Mouse (Mus musculus): ENCODE results near the gene Ccnd2.

The Ccnd2 gene

DNA sequence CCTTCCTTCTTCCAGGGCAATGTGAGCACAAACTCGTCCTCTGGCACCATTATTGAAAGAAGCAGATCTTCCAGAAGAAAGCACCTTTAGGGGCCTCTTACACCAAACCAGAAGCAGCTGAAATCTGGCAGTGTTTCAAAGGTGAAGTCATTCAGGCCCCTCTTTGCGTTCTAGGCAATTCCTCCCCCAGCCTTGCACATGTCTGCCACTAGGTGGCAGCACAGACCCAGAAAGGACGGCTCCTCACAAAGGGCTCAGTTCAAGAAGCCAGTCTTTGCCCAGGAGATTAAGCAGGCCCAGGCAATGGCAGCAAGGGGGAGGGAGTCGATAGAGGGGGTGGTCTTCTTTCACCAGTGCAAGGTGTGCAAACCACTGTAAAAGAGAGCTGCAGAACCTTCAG, 4.3 kb downstream of the Ccnd2 start:
- DNase-seq: peak; percentile 92

DNA sequence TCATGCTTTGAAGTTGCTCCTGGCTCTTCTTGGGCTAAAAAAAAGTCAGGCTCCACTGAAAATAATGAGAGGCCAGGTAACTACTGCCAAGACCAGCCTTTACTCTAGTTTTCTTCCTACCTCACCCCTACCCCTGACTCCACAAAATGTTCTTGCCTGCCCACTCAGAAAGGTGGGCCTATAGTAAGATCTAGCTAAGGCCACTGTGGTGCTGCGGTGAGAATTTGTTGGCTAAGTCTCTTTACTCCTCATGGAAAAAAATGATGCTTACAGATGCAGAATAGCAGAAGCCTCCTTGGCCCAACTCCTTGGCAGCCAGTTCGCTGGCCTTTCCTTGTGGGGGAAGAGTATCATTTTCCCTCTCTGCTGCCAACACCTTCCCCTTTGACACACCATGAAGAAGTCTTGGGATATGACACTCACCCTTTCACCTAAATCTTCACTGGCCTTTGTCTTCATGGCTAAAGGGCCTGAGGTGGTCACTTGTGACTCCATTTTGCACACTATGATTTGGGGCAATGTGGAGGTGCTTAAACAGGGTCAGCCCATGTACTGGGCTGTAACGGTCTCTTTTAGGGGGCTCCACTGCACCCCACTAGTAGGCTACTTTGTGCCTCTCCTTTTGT, 5.6 kb downstream of the Ccnd2 start:
- DNase-seq: no peak

DNA sequence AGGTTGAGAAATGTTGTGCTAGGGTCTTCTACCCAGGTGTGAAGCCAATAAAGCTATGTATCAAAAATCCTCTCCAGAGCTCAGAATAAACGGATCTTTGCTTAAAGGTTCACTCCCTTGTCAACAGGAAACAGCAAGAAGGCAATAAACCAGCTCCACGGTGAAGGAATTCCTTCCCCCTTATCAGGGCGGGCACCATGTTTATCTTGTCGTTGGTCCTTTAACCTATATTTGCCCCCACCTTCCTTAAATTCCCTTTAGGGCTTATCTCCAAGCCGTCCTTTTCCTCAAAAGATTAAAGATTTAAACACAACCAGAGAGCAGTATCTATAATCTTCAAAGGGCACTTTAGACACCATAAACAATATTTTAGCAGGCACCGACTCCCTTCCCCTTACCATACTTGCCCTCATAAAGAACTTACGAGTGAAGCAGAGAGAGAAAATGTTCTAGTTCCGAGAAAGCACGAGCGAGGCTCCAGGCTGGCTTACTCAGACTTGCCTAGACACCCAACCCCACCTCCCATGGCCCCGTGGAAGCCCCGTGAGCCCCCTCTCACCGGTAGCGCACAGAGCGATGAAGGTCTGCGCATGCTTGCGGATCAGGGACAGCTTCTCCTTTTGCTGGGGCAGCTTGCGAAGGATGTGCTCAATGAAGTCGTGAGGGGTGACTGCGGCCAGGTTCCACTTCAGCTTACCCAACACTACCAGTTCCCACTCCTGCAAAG, 6.4 kb downstream of the Ccnd2 start:
- no peak for DNase-seq

DNA sequence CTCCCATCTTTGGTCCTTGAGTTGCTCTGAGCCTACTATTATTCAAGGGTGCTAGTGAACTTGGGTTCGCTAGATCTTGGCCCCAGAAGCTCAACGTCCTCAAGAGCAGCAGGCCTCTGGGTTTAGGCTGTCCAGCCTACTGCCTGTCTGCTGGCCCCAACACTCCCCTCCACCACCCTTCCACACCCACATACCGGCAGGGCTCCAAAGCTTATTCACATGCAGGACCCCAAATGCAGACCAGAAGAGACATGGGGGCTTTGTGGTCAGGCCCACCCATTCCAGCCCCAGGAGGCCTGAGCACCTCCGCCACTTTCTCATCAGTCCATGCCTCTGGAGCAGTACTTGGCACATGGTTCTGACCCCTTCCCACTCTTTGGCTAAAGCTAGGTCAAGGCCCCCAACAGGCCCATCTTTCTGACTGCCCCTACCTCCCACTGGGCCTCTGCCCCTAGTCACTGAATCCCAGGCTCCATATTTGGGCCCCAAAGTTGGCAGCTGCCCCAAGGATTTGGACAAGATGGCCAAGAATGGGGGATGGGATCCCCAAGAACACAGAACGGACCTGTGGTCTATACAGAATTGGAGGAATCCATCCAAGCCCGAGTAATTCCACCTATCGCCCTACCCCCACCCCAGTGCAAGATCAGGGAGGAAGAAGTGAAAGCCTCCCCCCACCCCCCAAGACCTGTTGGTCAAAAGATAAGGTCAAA, 8.3 kb downstream of the Ccnd2 start:
- no peak for DNase-seq

DNA sequence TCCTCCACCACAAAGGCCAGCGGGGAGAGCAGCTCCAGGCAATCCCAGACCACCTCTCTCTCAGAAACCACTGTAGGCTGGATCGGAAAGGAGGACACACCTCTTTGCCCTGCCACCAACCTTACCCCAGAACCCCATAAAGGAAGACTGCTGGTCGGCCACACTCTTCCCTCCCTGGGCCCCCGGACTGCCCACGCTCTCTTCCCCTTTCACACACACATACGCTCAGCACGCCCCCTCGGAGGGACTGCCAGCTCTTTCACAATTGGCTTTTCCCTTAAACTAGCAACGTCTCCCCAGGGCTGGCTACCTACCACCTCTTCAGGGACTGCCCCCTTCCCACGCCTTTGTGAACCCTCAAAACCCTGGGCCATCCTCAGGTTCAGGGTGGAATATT, 8.9 kb downstream of the Ccnd2 start:
- no peak for DNase-seq

DNA sequence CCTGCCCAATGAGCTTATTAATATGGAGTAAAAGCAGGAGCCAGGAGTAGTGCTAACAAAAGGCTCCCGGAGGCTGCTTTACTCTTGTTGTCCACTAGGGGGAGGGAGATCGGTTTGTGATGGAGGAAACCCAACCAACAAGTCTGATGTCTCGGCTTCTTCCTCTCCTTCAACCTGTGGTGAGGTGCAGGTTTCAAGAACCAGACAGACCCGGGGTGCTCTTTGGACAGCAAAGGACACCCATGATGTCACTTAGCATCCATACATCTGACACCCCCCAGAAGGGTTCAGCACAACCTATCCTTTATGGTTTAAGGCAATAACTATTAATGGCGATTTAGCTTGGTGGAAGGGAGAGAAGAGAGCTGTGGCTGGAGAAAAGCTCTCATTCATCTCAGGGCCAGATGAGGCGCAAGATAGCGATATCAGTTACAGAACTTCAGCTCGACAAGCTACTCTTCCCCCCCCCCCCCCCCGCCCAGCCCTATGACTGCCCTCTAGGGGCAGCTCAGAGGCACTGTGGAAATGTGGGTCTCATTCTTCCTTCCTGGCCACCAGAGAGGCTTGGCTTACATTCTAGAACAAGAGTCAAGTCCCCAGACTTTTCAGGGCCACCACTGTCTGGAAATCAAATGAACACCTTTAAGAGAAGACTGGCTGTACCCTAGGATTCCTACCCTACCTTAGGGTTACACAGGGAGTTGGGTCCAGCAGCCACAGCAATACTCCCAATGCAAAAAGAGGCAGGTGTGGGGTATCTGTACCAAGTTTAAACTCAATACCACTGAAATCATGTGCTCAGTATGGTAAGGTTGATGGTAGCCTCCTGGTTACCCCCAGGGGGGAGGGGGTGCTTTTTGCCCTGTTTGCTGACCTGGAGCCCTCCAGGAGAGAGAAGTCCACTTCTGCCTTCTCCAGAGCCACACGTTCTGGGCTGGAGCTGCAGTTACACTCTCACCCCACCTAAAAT, 9.6 kb downstream of the Ccnd2 start:
- peak; percentile 81 for DNase-seq

DNA sequence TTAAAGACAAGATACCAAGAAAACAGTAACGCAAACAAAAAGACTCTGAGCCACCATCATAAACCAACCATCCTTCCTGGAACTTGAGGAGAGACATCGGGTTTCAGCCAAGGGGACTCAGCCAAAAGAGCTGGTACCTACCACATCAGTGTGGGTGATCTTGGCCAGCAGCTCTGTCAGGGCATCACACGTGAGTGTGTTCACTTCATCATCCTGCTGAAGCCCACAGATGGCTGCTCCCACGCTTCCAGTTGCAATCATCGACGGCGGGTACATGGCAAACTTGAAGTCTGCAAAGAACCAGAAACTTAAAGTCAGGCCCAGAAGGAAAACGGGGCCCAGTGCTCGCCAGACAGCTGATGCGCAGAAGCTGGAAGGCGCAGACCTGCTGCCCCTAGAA, 13.0 kb downstream of the Ccnd2 start:
- no peak for DNase-seq

DNA sequence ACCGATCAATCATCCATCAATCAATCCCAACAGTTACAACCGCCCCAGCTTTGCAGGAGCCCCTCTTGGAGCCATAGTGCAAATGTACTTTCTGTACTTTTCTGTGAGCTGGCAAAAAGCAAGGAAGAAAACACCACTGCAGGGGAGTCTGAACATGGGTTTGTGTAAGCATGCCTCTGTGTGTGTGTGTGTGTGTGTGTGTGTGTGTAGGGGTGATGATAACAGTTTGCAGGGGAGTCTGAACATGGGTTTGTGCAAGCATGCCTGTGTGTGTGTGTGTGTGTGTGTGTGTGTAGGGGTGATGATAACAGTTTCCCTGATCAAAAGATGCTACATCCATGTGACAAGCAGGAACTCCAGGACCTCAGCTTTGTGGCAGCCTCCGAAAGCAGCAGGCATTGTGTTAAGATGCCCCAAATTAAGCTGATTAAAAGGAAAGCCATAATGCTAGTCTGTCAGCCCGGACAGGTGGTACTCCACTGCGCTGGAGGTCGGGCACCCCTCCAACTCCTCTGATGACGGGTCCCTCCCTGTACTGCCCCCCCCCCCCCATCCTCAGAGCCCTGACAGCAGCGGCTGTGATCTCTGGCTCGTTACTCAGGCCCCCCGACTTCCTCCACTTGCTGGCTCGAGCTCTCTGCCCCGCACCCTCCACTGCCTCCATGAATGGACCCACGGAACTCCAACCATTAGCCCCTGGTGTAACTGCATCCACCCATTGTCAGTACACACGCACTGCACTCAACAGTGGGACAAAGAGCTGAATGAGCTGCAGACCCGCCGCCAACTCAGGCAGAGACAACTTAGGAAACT, 18.4 kb downstream of the Ccnd2 start:
- DNase-seq: no peak

DNA sequence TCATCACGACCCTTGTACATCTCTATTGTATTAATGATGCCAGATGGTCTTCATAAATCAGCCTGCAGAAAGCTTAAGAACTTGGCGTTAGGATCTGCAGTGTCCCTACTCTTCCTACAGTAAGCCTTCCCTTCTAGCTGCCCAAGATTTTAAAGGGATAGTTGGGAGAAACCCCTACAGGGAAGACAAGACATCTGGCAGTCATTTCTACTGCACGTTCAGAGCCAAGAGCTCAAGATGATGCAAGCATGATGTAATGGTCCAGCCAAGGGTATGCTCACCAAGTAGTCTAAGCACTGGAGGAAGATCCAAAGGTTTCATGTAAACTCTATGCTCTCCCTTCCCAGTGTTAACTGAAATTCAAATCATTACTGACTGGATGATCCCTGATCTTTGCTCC, 19.3 kb downstream of the Ccnd2 start:
- DNase-seq: no peak

DNA sequence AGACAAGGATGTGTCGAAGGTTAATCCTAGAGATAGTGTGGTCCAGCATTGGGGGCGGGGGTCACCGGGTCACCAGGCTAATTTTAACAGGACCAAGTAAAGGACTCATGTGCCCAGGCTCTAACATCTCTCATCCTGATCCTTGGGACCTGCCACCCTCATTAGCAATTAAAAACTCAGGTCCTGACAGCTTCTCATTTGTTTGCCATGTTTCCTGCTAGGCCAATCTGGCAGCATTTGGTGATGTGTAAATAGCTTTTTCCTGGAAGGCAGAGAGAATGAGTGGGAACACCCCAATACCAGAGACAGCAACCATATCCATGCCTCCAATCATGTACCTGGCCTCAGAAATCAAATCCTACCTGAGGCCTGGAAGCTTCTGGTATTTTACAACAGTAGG, 20.0 kb downstream of the Ccnd2 start:
- no peak for DNase-seq

DNA sequence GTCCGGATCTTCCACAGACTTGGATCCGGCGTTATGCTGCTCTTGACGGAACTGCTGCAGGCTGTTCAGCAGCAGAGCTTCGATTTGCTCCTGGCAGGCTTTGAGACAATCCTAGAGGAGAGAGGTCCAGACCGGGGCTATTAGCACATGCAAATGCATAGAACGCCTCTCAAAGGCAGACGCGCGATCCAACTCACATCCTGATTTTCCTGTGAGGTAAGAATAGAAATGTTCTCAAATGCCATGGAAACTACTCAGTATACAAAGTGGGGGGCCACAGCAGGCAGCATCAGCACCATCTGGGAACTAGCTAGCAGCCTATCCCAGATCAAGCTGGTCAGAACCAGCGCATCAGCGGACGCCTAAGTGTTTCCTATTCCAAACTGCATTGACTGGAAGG, 21.6 kb downstream of the Ccnd2 start:
- DNase-seq: no peak

DNA sequence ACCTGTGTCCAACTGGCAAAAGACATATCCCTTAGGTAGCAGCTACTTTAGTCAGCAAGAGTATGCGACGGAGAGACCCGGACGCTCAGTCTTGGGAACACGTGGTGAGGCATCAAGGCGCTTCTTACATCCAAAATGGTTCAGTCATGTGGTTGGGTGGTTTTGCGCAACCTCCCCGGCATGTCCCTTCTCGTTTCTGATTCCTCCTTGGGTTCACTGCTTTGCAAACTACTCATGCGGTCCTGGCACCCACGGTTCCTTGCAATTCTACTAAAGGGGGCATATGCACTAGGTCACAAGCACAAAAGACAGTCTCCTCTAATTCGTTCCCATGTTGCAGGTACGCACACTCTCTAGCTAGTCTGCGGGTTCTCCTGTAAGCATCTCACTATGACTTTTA, 22.3 kb downstream of the Ccnd2 start:
- DNase-seq: no peak

DNA sequence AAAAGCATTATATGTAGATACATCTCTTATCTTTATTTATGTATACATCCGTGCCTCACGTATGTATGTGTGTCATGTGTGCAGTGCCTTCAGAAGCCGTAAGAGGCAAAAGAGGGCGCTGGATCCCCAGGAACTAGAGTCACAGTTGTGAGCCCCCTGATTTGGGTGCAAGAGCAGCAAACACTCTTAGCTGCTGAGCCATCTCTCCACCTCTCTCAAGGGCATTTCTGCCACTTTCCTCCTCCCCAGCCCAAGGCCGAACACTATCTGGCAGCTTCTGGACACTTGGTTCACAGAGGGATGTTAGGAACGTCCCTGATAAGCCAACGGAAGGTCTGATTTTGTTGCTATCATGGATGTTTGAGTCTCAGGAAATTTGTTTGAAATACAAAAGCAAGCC, 28.5 kb downstream of the Ccnd2 start:
- no peak for DNase-seq

DNA sequence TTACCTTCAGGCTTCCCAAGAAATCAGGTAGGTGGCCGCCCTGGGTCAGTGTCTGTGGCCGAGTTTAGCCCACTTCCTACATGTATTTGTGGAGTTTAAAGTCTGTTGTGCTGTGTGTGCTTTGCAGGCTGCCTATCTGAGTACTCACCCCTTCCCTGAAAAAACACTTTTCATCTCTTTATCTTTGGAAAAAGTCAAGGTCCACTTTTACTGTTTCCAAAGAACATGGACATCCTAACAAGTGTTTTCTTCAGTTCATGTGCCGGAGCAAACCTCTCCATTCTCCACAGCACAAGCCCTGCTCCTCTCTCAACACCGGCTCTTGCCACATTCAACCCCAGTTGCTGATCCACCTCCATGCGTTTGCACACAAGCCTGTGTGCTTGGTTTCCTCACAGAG, 29.0 kb downstream of the Ccnd2 start:
- DNase-seq: no peak

DNA sequence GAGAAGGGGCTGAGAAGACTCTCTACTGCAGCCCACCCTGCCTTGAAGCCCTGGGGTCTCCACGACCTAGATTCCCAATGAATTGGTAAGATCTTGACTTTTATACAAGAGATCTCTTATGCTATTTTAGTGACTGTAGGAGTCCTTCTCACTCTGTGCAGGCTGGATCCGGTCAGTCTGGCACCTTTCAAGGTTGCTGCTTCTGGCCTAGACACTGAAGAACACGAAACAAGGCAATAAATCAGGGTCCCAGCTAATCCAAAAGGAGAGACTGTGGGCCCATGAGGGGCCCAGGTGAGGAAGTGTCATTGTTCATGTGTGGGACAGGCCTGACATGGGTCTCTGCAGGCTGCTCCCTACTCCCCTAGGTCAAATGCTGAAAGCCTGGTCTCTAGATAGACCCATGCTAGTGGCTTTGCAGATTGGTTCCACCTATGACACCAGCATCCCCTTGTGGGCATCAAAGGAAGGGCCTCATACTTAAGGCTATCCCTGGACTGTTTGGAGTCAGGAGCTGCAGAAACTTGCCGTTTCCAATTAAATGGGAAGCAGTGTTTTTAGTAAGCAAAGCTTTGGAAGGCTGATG, 29.7 kb downstream of the Ccnd2 start:
- peak; percentile 35 for DNase-seq

DNA sequence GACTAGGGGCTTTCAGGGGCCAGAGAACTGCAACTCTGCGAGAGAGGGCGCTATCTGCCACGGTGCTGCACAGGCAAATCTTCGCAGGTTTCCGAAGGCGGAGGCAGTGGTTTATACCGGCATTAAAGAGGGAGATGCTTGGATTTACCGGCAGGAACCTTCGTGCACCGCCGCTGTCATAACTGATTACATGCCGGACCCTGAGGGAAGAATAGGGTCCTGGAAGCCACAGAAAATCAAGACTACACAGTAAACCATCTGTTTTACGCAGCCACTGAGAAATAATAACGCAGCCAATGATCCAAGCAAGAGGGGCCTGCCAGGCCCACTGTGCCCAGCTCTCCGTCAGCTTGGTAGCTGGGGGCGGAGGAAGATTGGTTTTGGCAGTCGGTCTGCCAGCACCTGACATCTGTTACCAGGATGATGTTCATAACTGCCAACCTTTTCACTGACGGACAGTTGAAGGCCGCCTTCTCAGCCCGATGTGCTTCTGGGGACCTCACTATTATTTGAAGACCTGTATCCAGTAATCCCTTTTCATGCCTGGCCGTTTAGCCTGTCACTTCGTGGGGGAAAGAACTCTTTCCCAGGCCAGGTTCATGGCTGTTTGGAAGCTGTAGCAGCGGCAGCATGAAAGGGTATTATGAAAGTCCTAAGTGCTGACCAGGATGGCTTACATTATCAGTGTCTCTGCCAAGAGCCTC, 37.1 kb downstream of the Ccnd2 start:
- no peak for DNase-seq

DNA sequence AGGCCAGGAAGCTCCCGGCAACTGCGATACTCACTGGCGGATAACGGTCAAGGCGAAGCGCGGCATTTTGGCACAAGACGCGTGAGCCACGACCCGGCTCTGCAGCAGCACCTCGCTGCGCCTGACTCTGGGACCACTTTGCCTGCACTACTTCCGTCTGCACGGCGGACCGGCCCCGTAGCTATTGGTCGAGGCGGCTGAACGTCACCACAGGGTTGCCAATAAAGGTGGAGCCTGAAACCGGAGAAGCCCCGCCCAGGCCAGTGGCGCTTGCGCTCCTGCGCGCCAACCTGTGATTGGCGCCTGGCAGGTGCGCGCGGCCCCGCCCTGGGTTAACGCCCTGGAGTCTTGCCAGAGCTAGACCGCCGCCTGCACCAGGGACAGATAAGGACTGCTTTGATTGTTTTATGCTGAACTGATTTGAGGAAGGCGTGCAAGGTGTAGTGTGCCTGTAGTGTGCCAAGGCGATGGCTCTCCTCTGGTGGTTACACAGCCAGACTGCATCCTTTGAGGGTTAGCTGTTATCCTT, 42.5 kb downstream of the Ccnd2 start, which contains the start of gene Tigar:
Gene Tigar, minus strand, starts transcription at position 156 of the 529 bp plus-strand sequence.
- DNase-seq: peak; percentile 96

DNA sequence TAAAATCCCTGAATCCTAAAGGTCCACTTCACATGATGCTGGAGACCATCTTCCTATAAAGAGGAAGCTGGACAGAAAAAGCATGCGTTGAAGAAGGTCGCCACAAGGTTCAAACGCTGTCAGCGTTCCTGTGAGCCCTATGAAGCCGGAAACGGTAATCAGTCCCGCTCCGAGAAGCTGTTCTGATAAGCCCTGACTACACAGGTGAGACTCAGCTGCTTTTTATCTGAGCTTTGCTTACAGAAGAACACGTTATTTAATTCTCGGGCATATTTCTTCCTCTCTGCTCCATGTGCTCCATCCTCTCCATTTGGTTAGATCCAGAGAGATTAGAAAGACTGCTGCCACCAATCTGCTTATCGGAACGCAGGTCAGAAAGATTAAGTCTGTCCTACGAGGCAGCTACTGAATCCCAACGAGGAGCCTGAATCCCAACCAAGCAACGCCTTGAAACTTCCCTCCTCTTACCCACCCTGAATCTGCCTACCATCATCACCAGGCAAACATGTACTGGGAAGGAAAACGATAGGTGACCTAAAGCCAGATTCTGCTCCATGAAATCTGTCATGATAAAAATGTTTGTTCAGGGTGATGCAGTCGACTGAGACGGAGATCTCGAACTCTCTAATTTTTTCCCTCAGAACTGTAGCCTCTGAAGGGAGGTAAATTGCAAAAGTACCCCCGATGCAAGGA, 43.5 kb downstream of the Ccnd2 start:
- DNase-seq: no peak

DNA sequence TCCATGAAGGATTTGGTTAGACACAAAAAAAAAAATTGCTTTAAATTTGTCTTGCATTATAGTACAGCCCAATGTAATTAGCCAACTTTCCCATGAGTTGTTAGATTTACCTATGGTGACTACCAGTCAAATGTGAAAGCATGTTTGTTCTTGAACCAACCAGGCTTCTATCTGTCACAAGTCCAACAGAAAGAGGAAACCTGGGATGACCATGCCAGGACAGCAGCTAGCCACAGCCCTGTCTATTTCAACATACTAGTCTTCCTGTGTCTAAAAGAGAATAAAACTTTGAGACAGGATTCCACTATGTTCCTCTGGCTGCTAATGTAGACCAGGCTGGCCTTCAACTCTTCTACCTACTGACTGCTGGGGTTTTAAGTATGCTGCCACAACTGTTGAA, 44.6 kb downstream of the Ccnd2 start:
- DNase-seq: no peak

DNA sequence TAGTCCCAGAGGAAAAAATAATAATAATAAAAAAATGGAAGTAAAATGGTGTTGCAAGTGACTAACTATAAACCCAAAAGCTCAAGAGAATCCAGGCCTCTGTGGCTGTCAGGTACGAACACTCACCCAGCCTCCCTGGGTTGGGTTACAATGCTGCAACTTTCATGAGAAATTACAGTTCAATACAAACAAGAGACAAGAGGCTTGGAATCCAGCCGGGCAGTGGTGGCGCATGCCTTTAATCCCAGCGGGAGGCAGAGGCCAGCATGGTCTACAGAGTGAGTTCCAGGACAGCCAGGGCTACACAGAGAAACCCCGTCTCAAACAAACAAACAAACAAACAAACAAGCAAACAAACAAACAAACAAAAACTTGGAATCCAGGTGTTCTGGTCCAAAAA, 45.3 kb downstream of the Ccnd2 start:
- DNase-seq: no peak

Data from embryo, embryonic 11 days (tissue).